Mouse (Mus musculus) kidney, postnatal 0 days (tissue): Measurements from ENCODE around the gene Slc35b2. TPM values are rescaled to one million over a fixed set of nuclear protein-coding genes. Genes with fewer than 3 reads are reported as not detected.

Source experiments
- ATAC-seq: fragments of 200-750 bp; cut with Nextera tagmentation; replicated peaks from 2 replicates; pipeline ENCODE4 v1.8.0; 2017; ENCODE audit warnings: low read depth, moderate number of reproducible peaks, moderate TSS enrichment, moderate library complexity; ENCODE audit not compliant: low FRiP score
- DNase-seq: peaks from one replicate; pipeline ENCODE4 v3.0.0-alpha.2; 2016; ENCODE audit warnings: low spot score
- H3K27ac ChIP-seq: fragments of 300-500 bp; sonication (generic); 2 replicates; pipeline ENCODE4 v1.5.1; 2014; ENCODE audit warnings: mild to moderate bottlenecking
- H3K27me3 ChIP-seq: fragments of 300-500 bp; sonication (generic); 2 replicates; pipeline ENCODE4 v1.6.1; 2014; ENCODE audit warnings: low read length, mixed read lengths; ENCODE audit not compliant: insufficient read depth
- H3K36me3 ChIP-seq: fragments of 300-500 bp; sonication (generic); 2 replicates; pipeline ENCODE4 v1.6.1; 2014; ENCODE audit warnings: low read length, mixed read lengths; ENCODE audit not compliant: insufficient read depth
- H3K4me1 ChIP-seq: fragments of 300-500 bp; sonication (generic); replicated peaks from 2 replicates; pipeline ENCODE4 v1.6.1; 2014; ENCODE audit warnings: antibody characterized with exemption, low read length, mixed read lengths; ENCODE audit not compliant: insufficient read depth
- H3K4me2 ChIP-seq: fragments of 300-500 bp; sonication (generic); 2 replicates; pipeline ENCODE4 v1.6.1; 2014; ENCODE audit warnings: mild to moderate bottlenecking, low read length, moderate library complexity, mixed read lengths
- H3K4me3 ChIP-seq: fragments of 300-500 bp; sonication (generic); replicated peaks from 2 replicates; pipeline ENCODE4 v1.5.1; 2014; ENCODE audit warnings: low read depth, low read length
- H3K9ac ChIP-seq: fragments of 300-500 bp; sonication (generic); 2 replicates; pipeline ENCODE4 v1.6.1; 2014; ENCODE audit warnings: low read depth, low read length
- H3K9me3 ChIP-seq: fragments of 300-500 bp; sonication (generic); replicated peaks from 2 replicates; pipeline ENCODE4 v1.6.1; 2016; ENCODE audit warnings: low read length, inconsistent platforms, mixed read lengths
- CTCF ChIP-seq: IDR thresholded peaks from 2 replicates; pipeline ENCODE4 v1.5.1; 2016; ENCODE audit warnings: antibody characterized with exemption, low read depth, mild to moderate bottlenecking, moderate library complexity
- WGBS: fragments of 180-500 bp; shearing (Covaris S2); extraction: QIAGEN DNeasy Blood & Tissue Kit; methylation state at CpG from one replicate; pipeline ENCODE4 v1.1.7; 2014; 5-methylcytosine and 5-hydroxymethylcytosine counted together
- polyA plus RNA-seq: library from polyadenylated mRNA; unstranded; fragments of >200 nt; fragmentation: Nextera tagmentation; extraction: Ambion mirVana; gene quantifications from 2 replicates; pipeline ENCODE4 v1.2.1, GENCODE M21; 2015

Gene Slc35b2
- polyA plus RNA-seq, 1 experiment from 2014 or later, result 131 TPM

DNA sequence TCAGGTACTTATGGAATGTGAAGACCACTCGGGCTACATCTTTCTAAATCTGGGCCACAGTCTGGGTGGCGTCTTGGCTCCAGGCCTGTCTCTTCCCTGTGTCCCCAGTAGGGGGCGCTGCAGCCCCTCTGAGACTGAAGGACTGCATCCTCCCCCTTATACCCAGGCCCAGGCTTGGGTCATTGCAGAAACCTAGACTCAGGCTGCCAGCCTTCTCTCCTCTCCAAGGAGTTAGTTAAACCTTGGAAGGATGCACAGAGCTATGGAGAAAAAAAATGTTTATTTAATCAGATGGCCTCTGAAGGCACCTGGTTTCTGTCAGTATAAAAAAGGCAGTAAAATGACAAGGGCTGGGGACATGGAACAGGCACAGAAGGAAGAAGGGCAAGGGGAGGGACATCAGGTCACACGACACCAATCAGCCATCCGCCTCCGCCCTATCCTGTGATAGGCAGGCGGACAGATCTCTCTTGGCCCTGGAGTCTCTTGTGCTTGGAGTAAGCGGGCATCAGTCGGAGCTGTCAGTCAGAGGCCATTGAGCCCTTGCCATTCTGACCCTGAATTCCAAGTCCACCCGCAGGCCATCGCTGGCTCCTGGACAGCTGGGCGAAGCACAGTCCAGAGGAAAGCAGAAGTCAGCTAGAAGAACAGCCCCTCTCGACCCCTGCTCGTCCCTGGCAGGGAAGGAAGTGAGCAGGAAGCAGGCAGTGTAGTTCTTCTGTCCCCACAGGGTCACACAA is 21.4 kb downstream of the Slc35b2 start:
- peak; percentile 57 for ATAC-seq
- 17% methylated on average over 14 of the region's 14 CpGs for WGBS
- 0 out of 2 replicates have a peak, but pooled peaks cover 6% of the 10 kb centered on the region for H3K36me3 ChIP-seq
- peak; percentile 91 for DNase-seq
- H3K4me1 ChIP-seq, result peaks cover 21% of the 10 kb centered on the region
- peak overlapping the region; percentile 32; the same call in 1 of the 2 replicates for H3K9ac ChIP-seq
- 0 out of 2 replicates have a peak overlapping the region, but pooled peaks have one; percentile 18 for H3K4me2 ChIP-seq
- peak; percentile 90 for TF ChIP-seq CTCF
- no peak overlapping the region for H3K4me3 ChIP-seq
- peak overlapping the region; percentile 87 for H3K27ac ChIP-seq
- H3K27me3 ChIP-seq, result no peaks in the 10 kb centered on the region
- no peaks in the 10 kb centered on the region for H3K9me3 ChIP-seq

DNA sequence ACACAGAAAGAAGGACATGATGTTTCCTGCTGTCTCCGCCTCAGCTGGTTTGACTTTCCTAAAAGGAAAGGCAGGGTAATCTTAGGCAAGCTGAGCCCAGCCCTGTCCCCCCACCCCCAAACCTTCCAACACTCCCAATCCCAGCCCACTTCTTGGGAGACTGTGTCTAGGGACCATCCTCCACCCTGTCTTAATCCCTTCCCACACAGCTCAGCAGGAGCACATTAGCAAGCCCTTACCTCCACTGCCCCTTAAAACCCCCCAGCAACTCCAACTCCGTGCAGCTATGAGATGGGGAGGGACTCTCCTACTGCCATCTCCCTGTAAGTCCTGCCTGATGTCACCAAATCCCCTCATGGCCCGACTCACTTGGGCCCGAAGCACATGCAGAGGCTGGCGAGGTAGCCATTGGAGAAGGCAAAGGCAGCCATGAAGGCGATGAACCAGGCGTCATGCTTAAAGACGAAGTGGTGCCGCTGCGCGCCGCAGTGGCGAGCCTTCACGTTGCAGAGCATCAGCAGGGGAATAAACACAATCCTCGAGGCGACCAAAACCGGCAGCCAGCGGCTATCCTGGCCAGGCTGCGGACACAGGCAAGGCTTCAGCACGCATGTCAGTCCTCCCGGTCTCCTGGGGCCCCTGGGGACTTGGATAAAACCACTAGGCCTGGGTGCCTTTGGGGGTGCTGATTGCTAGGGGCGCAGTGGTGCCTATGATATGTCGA is 22.2 kb downstream of the Slc35b2 start:
- Histone ChIP-seq H3K9me3 (no peaks in the 10 kb centered on the region), H3K4me2 (no peak overlapping the region), H3K4me3 (no peak overlapping the region), H3K27me3 (no peaks in the 10 kb centered on the region), H3K9ac (0 out of 2 replicates have a peak overlapping the region, but pooled peaks have one; percentile 13), H3K36me3 (0 out of 2 replicates have a peak, but pooled peaks cover 6% of the 10 kb centered on the region), H3K4me1 (peaks cover 20% of the 10 kb centered on the region), H3K27ac (peak overlapping the region; percentile 87)
- WGBS, result 79% methylated on average over 23 of the region's 23 CpGs
- DNase-seq (no peak), ATAC-seq (no peak)
- TF ChIP-seq CTCF, result no peak

DNA sequence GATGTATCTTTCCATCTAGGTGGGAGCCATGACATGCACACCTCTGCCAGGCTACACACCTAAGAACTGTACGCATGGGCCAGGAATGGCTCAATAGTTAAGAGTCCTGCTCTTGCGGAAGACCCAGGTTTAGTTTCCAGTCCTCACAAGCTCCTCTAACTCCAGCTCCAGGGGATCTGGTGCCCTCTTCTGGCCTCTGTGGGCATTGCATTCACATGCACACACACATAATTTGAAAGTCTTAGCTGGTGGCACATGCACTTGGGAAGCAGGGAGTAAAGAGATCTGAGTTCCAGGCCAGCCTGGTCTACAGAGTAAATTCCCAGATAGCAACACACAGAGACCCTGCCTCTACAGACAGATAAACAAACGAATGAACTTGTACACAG is 22.8 kb downstream of the Slc35b2 start:
- DNase-seq (no peak), ATAC-seq (no peak)
- 0 out of 2 replicates have a peak overlapping the region, but pooled peaks have one; percentile 87 for H3K27ac ChIP-seq

DNA sequence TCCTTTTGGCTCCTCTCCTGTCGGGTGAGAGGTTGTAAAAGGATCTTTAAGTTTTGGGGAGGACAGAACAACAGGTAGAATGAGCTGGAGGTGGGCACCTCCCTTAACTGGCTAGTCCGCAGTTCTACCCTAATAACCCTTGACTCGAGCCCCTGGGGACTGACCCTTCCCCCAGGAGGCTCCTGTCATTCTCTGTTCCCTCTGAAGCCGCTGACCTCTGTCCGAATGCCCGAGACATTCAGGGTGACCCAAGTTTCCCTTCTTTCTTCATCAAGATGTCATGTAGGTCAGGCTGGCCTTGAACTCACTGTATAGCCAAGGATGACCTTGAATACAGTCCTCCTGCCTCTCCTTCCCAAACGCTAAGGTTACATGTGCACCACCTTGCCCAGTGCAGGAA is 24.7 kb downstream of the Slc35b2 start:
- no peaks in the 10 kb centered on the region for H3K9me3 ChIP-seq
- no peak overlapping the region for H3K9ac ChIP-seq
- DNase-seq (no peak), ATAC-seq (no peak)
- H3K4me2 ChIP-seq, result no peak overlapping the region
- 90% methylated on average over 7 of the region's 7 CpGs for WGBS
- H3K27me3 ChIP-seq, result no peaks in the 10 kb centered on the region
- H3K36me3 ChIP-seq, result 0 out of 2 replicates have a peak, but pooled peaks cover 6% of the 10 kb centered on the region
- TF ChIP-seq CTCF, result no peak
- H3K4me3 ChIP-seq, result no peak overlapping the region
- peaks cover 37% of the 10 kb centered on the region for H3K4me1 ChIP-seq
- H3K27ac ChIP-seq, result no peak overlapping the region

More for the DNA sequence above, 22.8 kb downstream of the Slc35b2 start:
- 97% methylated on average over 3 of the region's 3 CpGs for WGBS
- Histone ChIP-seq H3K27me3 (no peaks in the 10 kb centered on the region), H3K9me3 (no peaks in the 10 kb centered on the region), H3K36me3 (0 out of 2 replicates have a peak, but pooled peaks cover 6% of the 10 kb centered on the region), H3K4me1 (peaks cover 18% of the 10 kb centered on the region), H3K4me3 (no peak overlapping the region), H3K4me2 (no peak overlapping the region), H3K9ac (no peak overlapping the region)
- TF ChIP-seq CTCF, result peak; percentile 63

DNA sequence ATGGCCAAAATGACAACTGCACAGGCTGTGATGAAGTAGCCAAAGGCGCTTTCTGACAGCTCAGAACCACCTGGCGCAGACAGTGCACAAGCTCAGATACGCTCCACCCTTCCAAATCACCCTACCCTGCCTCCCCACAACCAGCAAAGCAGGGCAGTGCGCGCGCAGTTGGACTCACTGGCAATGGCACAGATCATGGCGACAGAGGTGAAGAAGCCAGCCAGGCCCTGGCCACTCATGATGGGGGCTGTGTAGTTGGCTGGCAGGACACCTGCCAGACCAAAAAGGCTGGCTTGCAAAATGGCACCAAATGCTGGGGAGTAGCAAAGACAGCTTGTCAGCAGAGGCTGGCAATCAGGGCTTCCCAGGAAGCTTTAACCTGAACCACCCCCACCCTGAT is 25.6 kb downstream of the Slc35b2 start:
- ATAC-seq (no peak), DNase-seq (no peak)
- Histone ChIP-seq H3K4me3 (no peak overlapping the region), H3K9ac (no peak overlapping the region), H3K27ac (no peak overlapping the region), H3K4me1 (peaks cover 44% of the 10 kb centered on the region), H3K36me3 (0 out of 2 replicates have a peak, but pooled peaks cover 6% of the 10 kb centered on the region), H3K9me3 (no peaks in the 10 kb centered on the region), H3K4me2 (no peak overlapping the region), H3K27me3 (no peaks in the 10 kb centered on the region)
- TF ChIP-seq CTCF, result no peak
- 99% methylated on average over 7 of the region's 7 CpGs for WGBS

DNA sequence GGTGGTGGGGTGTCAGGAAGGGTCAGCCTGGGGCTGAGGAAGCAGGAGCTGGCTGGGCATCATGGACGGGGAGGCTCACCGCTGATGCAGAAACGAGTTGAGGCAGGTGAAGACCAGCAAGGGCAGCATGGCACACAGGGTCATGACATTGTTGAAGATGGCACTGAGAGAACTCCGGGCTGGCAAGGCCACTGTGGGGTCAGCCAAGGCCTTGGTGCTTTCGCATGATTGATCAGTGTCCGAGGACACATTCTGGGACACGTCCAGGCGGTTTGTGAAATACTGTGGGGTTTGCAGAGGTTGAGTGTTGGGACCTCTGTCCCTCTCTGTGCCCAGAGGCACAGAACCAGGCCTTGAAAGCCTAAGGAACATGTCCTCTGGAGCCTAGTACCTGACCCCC is 26.2 kb downstream of the Slc35b2 start:
- no peak for ATAC-seq
- 87% methylated on average over 8 of the region's 8 CpGs for WGBS
- TF ChIP-seq CTCF, result no peak
- Histone ChIP-seq H3K4me1 (peaks cover 46% of the 10 kb centered on the region), H3K9me3 (no peaks in the 10 kb centered on the region), H3K27ac (no peak overlapping the region), H3K4me3 (no peak overlapping the region), H3K36me3 (0 out of 2 replicates have a peak, but pooled peaks cover 6% of the 10 kb centered on the region), H3K9ac (no peak overlapping the region), H3K4me2 (no peak overlapping the region), H3K27me3 (no peaks in the 10 kb centered on the region)
- DNase-seq, result no peak
